Mouse (Mus musculus) CD4-positive, CD25-positive, alpha-beta regulatory T cell, adult 4 months (primary cell): ENCODE data around the gene Piga. TPM values are rescaled to one million over a fixed set of nuclear protein-coding genes. Genes with fewer than 3 reads are reported as not detected.
A peak's percentile ranks its signal among the peaks of the same experiment; 100 is the strongest.

Experiments
- ATAC-seq: one replicate; pipeline ENCODE4 v1.8.0; 2017
- polyA plus RNA-seq, 2 experiments: library from polyadenylated mRNA; unstranded; fragments of 100-300 nt; shearing (Covaris generic); gene quantifications; one replicate each; pipeline ENCODE4 v1.2.1; 2017

The Piga gene
- polyA plus RNA-seq, 2 experiments from 2014 or later = 7.7 to 8.3 TPM

DNA sequence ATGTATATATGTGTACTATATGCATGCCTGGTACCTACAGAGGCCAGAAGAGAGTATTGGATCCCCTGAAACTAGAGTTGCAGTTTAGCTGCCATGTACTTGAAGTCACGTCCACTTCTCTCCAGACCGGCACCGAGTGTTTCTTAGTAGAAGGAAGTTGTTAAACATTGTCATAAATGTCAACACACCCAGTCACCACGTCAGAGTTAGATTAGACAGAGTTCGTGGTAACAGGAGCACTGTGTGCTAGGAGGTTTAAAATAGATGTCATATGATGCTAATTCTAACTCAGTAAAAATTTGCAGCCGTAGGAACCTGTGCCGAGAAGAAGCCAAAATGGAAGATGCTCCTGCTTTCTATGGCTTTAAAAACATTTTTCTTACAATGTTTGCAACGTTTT lies 17.1 kb downstream of the Piga start, which contains the start of gene Asb11:
Gene Asb11, plus strand, starts transcription at position 286 of the 400 bp plus-strand sequence.
- ATAC-seq = no peak

DNA sequence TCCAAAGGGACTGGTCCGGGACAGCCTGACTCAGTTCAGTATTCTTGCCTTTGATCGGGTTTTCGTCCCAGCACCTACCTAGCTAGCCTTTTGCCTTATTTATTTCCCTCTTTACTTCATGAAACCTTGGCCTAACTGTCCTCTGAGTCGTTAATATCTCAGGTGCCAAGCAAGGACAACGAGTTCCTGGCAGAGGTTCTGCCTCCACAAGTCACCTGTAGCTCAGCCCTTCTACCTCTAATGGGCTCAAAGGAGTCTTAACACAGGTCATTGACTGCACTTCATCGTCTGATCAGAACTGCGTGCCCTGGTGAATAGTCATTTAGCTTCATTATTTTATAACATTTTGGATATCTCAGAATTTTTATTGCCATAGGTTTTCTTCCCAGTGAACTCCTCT lies 19.9 kb downstream of the Piga start:
- no peak for ATAC-seq

DNA sequence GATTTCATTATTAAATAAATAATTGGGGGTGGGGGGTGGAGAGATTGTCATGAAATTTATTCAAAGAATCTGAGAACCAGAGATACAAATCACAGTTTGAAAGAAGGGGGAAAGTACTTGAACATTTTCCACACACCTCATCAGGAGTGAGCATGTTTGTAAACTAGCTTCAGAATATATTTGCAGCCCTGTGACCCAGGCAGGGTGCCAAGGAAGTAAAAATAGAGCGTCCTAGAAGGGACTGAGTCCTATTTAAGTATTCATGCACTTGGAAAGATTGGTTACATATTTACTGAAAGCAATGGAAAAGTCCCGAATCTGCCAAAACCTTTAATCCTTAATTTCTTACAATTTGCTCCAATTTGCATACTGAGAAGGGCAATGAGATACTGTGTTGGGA lies 20.6 kb downstream of the Piga start:
- no peak for ATAC-seq

DNA sequence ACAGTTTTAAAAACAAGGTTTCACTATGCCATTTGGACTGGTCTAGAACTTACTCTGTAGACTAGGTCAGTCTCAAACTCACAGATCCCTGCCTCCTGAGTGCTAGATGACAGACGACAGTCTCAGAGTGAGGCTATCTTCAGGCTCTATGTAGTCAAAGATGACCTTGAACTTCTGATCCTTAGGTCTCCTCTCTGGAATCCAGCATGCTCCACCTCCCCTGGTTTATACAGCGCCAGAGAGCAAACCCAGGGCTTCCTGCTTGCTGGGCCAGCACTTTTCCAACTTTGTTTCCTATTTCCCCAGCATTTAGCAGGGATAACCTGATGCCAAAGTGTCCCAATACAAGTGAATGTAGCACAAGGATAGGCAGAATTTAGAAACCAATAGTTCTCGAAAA lies 21.1 kb downstream of the Piga start:
- ATAC-seq = no peak

DNA sequence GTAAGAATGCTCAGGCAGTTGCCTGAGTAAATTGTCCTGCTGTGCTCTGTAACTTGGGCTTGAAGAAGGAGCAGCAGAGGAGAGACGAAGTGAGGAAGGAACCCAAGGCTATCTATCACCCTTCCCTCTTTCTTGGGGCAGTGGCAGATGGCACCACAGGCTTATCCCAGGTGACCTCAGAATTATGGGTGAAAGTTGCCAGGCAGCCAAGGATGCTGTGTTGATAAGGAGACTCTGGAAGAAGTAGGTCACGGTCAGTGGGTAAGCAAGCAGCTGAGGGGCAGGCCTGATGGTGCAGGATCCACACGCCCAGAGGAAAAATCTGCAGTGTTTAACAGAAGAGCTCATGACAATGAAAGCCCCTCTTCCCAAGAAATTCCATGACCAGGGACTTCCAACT lies 21.7 kb downstream of the Piga start:
- no peak for ATAC-seq

DNA sequence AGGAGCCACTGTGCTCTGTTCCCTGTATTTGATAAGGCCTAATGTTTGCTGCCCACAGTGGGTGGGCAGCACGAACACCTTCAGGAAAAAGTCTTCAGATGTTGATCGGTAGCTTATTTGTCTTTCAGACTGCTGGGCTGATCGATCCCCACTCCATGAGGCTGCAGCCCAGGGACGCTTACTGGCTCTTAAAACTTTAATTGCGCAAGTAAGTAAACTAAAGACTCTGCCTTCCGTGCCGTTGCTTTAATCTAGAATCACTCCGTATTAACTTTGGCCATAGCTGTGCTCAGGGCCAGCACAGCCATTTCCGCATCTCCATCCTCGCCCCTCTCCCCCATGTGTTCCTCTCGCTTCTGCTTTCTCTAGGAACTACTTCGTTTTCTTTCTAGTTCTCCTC lies 26.0 kb downstream of the Piga start:
- ATAC-seq = no peak

DNA sequence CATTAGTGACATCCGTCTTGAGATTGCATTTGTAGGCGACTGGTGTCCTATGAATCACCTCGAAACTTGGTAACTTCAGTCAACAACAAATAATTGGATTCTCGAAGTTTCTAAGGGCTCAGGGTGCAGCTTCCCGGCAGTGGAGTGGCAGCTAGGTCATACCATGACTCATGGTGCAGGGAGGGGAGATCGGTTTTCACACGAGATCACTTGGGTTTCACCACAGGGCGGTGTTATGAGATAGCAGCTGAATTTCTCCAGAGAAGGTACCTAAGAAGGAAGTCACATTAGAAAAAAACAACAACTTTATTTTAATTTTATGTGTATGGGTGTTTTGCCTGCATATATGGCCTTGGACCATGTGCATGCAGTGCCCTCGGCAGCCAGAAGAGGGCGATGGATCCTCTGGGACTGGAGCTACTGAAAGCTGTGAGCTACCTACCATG lies 26.5 kb downstream of the Piga start:
- no peak for ATAC-seq

DNA sequence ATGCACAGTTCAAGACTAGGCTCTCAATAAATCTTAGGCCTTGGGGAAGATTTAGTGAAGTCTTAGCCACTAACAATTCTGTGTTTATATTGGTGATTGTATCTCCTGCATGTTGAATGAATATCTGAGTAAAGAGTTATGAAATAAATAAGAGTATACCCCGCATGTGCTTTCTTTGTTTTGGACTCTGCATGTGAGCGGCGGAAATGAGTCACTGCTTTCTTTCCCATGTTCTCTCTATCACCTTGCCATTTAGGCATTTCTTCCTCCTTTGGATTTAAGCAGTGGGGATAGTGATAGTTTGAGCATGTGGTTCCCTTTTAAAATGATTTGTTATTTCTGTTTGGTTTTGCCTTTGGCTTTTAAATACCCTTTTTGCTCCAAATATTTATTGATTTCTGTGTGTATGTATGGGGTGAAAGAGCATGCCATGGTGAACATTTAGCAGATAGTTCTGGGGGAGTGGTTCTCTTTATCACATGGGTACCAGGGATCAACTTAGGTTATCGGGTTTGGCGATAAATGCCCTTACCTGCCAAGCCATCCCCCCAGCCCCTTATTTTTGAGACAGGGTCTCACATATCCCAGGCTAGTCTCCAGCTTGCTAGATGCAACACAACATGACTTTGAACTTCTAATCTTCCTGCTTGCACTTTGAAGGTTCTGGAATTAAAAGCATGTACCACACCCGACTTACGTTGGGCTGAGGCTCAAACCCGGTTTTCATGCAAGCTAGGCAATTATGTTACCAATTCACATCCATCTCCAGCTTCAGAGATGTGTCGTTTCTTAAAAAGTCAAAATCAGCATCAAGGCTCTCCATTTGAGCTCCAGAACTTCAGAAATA lies 27.5 kb downstream of the Piga start:
- ATAC-seq = no peak

DNA sequence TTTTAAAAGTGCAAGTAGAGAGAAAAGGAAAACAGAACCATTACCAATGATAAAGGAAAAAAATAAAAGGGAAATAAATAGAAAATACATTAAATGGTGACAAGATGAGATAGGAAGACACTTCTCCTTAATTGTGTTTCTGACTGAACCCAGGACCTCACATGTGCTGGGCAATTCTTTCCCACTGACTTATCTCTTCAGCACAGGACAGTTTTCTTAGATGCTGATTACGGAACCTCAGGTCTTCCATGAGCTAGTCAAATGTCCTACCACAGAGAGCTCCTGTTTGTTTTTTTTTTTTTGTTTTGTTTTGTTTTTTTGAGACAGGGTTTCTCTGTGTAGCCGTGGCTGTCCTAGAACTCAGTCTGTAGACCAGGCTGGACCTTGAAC lies 28.1 kb downstream of the Piga start:
- ATAC-seq = no peak

DNA sequence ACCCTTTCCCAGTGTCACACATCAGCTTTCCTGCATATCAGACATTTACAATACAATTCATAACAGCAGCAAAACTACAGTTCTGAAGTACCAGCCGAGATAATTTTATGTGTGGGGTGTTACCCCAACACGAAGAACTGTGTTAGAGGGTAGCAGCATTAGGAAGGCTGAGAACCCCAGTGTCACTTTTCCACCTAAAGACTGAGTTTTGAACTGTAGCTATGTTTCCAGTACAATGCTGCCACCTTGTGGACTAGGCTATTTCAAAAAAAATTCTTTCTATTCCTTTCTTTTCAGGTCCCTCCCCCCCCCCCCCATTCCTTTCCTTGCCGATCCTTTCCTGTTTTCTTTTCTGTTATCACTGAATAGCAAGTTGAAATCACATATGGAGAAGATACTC lies 29.6 kb downstream of the Piga start:
- ATAC-seq = peak; percentile 54

DNA sequence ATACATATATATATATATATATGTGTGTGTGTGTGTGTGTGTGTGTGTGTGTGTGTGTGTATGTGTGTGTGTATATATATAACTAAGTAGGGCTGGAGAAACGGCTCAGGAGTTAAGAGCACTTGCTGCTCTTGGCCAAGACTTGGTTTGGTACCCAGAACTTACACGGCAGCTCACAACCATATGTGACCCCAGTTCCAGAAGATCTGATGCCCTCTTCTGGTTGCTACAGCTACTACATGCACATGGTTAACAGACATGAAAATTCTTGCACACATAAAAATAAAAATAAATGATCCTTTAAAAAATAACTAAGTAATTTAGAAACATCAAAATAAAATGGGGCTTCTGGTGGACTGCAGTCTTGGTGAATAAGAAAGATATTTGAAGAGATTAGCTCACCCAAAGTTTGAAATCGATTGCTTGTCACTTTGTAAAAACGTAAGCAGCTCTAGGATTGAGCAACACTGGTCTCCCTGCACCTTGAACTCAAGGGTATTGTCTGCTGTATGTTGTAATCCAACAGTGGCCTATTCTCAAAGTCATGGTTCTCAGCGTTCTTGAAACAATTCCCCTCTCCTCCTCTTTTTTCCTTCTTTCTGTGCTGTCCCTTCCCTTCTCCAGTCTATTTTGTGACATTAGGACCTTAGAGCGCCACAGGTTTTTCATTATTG lies 39.8 kb downstream of the Piga start:
- ATAC-seq = no peak

Other genes starting within 250 kb of the Piga start
- gene Bmx, start 161.6 kb upstream of the Piga start, polyA plus RNA-seq = not detected
- not detected for gene Pir, start 150.4 kb upstream of the Piga start, polyA plus RNA-seq
- gene Vegfd, start 46.4 kb upstream of the Piga start, polyA plus RNA-seq = not detected
- not detected for gene Asb11, start 17.2 kb downstream of the Piga start, polyA plus RNA-seq
- not detected for gene Asb9, start 86.5 kb downstream of the Piga start, polyA plus RNA-seq